Mouse (Mus musculus) E14TG2a.4 (cell line): ENCODE data around the gene Iqub.
A peak's percentile ranks its signal among the peaks of the same experiment; 100 is the strongest.

Source experiments
- H3K27me3 ChIP-seq: 2 replicates; pipeline ENCODE4 v1.6.1; 2014; ENCODE audit warnings: low read length, control low read depth; ENCODE audit not compliant: insufficient read depth
- H3K36me3 ChIP-seq: 2 replicates; pipeline ENCODE4 v1.6.1; 2014; ENCODE audit warnings: low read length, control low read depth; ENCODE audit not compliant: insufficient read depth
- H3K4me1 ChIP-seq: replicated peaks from 2 replicates; pipeline ENCODE4 v1.6.1; 2014; ENCODE audit warnings: low read depth, low read length, control low read depth
- H3K4me3 ChIP-seq: replicated peaks from 2 replicates; pipeline ENCODE4 v1.5.1; 2014; ENCODE audit warnings: mild to moderate bottlenecking, low read length
- H3K9me3 ChIP-seq: 2 replicates; pipeline ENCODE4 v1.6.1; 2014; ENCODE audit warnings: low read length, control low read depth
- CTCF ChIP-seq: conservative IDR thresholded peaks from 2 replicates; pipeline ENCODE4 v1.5.1; 2014; ENCODE audit warnings: low read length
- NANOG ChIP-seq: IDR thresholded peaks from 2 replicates; pipeline ENCODE4 v1.6.1; 2014; ENCODE audit warnings: borderline replicate concordance, low read length, mixed read lengths
- POU5F1 ChIP-seq: IDR thresholded peaks from 2 replicates; pipeline ENCODE4 v1.6.1; 2014; ENCODE audit warnings: low read length, borderline replicate concordance

Gene Iqub

DNA sequence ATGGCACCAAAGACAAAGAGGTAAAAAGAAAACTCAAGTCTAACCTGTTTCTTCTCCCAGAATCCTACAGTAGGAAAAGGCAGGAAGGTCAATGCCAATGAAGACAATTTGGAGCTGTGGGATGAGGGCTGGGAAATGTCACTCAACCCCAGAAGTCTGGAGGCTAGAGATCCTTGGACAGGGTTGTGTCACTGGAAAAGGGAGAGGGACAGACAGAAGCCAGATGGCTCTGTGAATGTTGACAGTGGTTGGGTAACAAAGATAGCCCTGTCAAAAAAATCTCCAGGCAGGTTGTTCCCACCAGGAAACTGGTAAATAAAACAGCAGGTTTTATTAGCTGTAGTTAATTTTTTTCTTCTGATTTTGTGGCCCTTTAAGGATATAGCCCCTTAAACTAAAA lies 27.5 kb upstream of the Iqub start:
- no peak overlapping the region for H3K4me3 ChIP-seq
- H3K27me3 ChIP-seq: no peaks in the 10 kb centered on the region
- TF ChIP-seq CTCF (no peak), NANOG (no peak), POU5F1 (no peak)
- no peaks in the 10 kb centered on the region for H3K36me3 ChIP-seq
- H3K4me1 ChIP-seq: no peaks in the 10 kb centered on the region
- H3K9me3 ChIP-seq: no peaks in the 10 kb centered on the region

DNA sequence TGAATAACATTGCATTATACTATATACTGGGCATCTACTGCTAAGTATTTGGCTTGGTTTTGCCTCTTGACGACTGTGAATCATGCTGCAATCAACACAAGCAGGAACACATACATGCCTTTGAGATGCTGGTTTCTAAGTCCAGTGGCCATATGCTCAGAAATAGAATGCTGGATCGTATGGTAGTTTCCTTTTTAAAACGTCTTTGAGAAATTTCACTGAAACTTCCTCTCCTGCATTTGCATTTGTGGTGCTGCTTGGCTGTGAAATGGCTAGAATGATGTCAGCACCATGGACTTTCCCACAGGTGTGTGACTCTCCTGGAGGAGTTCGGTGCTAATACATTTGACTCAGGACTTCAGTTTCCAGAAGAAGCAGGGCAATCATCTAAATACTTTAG lies 25.2 kb upstream of the Iqub start:
- TF ChIP-seq NANOG (no peak), CTCF (no peak), POU5F1 (no peak)
- H3K4me3 ChIP-seq: no peak overlapping the region
- H3K9me3 ChIP-seq: no peaks in the 10 kb centered on the region

DNA sequence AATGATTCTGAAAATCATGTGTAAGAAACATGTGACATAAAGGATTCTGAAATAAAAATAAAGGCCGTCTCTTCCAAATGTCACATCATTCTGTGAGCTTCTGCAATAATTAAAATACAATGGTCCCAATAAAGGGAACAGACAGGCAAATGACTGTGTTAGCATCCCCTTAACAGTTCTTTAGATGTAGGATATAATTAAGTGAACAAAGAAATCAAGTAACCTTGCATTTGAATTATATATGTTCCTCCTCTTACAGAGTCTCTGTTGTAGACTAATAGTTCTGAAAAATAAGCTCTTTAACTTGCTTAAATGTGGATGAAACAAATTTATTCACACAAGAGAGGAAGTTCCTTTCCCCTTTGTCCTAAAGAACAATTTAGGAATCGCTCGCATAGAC lies 23.6 kb upstream of the Iqub start:
- TF ChIP-seq POU5F1 (no peak), NANOG (no peak), CTCF (no peak)
- no peaks in the 10 kb centered on the region for H3K9me3 ChIP-seq
- no peaks in the 10 kb centered on the region for H3K4me1 ChIP-seq
- no peaks in the 10 kb centered on the region for H3K36me3 ChIP-seq
- H3K4me3 ChIP-seq: no peak overlapping the region
- no peaks in the 10 kb centered on the region for H3K27me3 ChIP-seq

More for the DNA sequence above, 25.2 kb upstream of the Iqub start:
- H3K36me3 ChIP-seq: no peaks in the 10 kb centered on the region
- H3K4me1 ChIP-seq: no peaks in the 10 kb centered on the region
- no peaks in the 10 kb centered on the region for H3K27me3 ChIP-seq

DNA sequence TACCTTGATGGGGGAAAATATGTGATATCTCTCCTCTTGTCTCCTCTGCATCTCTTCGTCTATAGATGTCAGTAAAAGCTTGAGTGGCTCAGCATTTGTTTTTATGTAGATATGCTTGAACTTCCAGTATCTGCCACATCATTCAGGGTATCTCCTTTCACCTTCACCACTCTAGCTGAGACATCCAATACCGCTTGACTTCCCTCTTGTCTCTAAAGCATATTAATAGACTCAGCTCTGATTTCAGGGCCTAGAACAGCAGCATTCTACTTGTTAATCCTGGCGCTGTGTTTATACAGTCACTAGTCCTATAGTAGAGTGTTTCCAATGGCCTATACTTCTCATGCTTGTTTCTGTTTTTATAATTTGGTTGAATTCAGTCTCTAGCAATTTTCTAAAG lies 17.9 kb upstream of the Iqub start:
- H3K36me3 ChIP-seq: no peaks in the 10 kb centered on the region
- no peaks in the 10 kb centered on the region for H3K27me3 ChIP-seq
- no peak overlapping the region for H3K4me3 ChIP-seq
- TF ChIP-seq CTCF (no peak), NANOG (no peak), POU5F1 (no peak)
- no peaks in the 10 kb centered on the region for H3K9me3 ChIP-seq
- peaks cover 7% of the 10 kb centered on the region for H3K4me1 ChIP-seq

DNA sequence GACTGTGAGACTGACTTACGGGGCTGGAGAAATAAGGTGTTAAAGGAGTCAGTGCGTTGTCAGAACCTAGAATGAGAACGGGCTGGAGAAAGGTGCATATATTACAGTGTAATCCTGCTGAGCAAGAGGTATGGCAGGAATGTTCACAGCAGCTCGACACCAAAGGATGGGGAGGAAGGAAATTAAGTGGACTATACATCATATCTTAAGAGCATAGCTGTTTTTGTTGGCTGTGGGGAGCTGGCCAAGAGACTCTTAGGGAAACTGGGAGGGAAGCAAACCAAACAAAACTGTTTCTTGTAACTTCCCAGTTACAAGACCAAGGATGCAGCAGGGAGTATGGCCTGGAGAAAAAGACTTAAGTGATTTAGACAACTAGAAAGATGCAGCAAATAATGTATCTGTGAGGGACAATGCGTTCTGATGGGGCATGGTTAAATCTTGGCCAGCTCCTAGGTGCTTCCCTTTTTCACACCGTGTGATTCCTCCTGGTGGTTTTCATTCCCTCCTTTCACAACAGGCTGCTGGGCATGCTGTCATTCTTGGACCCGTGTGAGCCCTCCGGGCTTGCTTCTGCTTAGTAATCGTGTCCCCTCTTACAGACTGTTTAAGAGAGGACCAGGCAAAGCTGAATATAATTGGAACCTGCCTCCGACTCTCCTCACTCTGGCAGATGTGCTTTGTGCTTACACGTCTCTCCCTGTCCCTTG lies 16.0 kb upstream of the Iqub start:
- no peaks in the 10 kb centered on the region for H3K27me3 ChIP-seq

DNA sequence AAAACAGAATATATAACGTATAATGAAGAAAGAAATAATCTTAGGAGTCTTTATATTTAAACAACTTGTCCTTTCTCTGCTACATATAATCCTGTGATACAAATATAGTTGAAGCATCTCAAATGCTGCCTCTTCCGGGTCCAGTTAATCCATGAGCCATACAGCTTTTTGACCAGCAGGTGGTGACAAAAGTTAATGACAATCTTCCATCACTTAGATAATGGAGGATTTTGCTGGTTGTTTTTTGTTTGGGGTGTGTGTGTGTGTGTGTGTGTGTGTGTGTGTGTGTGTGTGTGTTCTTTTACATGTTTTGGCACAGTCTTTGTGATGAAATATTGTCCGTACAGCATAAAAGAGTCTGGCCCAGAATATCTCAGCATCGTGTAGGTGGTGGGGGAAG lies 15.3 kb upstream of the Iqub start:
- H3K9me3 ChIP-seq: no peaks in the 10 kb centered on the region
- H3K27me3 ChIP-seq: no peaks in the 10 kb centered on the region
- peaks cover 19% of the 10 kb centered on the region for H3K4me1 ChIP-seq
- H3K4me3 ChIP-seq: no peak overlapping the region
- peak; percentile 48 for TF ChIP-seq CTCF
- TF ChIP-seq NANOG: no peak
- no peak for TF ChIP-seq POU5F1
- H3K36me3 ChIP-seq: 0 out of 2 replicates have a peak, but pooled peaks cover 6% of the 10 kb centered on the region

More for the DNA sequence above, 16.0 kb upstream of the Iqub start:
- Histone ChIP-seq H3K36me3 (0 out of 2 replicates have a peak, but pooled peaks cover under 1% of the 10 kb centered on the region), H3K4me3 (no peak overlapping the region), H3K4me1 (peaks cover 17% of the 10 kb centered on the region), H3K9me3 (no peaks in the 10 kb centered on the region)
- no peak for TF ChIP-seq NANOG
- TF ChIP-seq CTCF: no peak
- TF ChIP-seq POU5F1: no peak

DNA sequence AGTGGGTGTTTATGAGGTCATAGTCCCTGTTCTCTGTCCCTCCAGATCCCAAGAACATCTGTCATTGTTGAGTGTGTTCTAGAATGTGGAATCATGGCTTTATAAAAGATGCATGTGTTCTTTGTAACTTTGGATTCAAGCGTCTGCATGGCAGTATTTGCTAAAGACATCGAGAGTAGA lies 13.1 kb upstream of the Iqub start, which contains the start of gene Asb15:
Asb15 (plus strand) TSS at position 81 of the 180 bp plus-strand sequence.
- peaks cover 23% of the 10 kb centered on the region for H3K36me3 ChIP-seq
- peak within 1 kb of the TSS; percentile 94 for H3K4me3 ChIP-seq
- no peaks in the 10 kb centered on the region for H3K27me3 ChIP-seq
- peaks cover 19% of the 10 kb centered on the region for H3K4me1 ChIP-seq
- no peaks in the 10 kb centered on the region for H3K9me3 ChIP-seq
- no peak for TF ChIP-seq NANOG
- no peak for TF ChIP-seq POU5F1
- no peak for TF ChIP-seq CTCF

DNA sequence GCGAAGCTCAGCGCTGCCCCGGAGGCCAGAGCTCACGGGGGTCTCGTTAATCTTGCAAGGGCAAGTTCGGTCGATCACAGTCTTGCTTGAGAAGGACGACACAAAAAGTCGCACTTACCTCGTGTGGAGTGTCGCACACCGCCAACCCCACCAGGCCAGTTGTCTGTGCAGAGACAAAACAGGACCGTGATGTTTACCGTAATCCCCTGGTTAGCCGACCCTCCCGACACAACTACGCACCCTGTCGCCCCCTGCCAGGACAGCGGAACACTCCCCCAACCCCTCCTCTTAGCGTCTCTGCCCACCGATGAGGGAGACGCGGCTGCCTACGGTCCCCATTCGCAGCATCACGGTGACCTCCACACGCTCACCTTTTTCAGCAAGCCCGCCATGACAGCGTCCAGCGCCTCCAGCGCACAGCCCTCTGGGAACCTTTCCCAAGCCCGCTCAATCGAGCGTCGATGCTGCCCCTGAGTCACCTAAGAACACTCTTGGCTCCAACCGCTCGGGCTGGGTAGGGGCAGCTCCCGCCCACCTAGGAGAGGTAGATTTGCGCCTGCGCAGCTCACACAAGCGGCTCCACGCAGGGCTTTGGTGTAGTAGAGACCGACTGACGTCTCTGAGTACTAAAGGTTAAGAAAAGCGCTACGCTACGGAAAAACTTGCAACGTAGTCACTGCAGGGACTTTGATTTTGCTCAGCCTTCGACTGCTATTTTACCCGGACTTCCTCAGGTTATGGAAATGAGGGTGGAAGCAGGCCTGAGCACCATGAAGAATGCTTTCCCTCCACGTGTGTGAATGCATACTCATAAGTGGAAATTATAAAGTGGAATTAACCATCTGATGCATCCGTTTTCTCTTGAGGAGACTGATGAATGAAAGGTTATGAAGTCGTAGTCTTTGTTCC lies 12.5 kb upstream of the Iqub start, which contains the start of gene Ndufa5:
Ndufa5 (minus strand) TSS at position 859 of the 909 bp plus-strand sequence.
- H3K4me1 ChIP-seq: peaks cover 19% of the 10 kb centered on the region
- peaks cover 25% of the 10 kb centered on the region for H3K36me3 ChIP-seq
- no peaks in the 10 kb centered on the region for H3K27me3 ChIP-seq
- TF ChIP-seq POU5F1 (no peak), NANOG (no peak), CTCF (no peak)
- no peaks in the 10 kb centered on the region for H3K9me3 ChIP-seq
- H3K4me3 ChIP-seq: peak within 1 kb of the TSS; percentile 94

DNA sequence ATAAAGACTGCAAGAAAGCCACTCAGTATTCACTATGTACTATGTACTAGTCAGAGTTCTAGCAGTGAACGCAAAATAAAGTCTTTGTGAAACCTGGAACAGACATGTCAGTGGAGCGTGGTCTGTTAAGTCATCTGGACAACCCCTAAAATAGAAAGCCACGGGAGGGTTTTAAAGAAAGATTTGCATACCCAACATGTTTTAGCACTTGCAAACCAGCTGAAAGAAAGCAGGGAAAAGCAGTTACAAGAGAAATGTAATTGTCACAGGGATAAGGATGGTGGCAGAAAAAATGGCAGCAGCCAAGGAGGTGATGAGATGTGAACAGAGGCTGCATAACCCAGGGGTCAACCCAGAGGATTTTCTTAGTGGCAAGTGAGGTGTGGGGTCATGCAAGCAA lies 10.8 kb upstream of the Iqub start:
- no peaks in the 10 kb centered on the region for H3K27me3 ChIP-seq
- peak overlapping the region; percentile 94; the same call in 1 of the 2 replicates for H3K4me3 ChIP-seq
- peaks cover 19% of the 10 kb centered on the region for H3K4me1 ChIP-seq
- H3K36me3 ChIP-seq: peaks cover 40% of the 10 kb centered on the region
- H3K9me3 ChIP-seq: no peaks in the 10 kb centered on the region
- TF ChIP-seq POU5F1 (no peak), CTCF (no peak), NANOG (no peak)
